Mouse (Mus musculus) liver, embryonic 13.5 days (tissue): ENCODE results near the gene Hoxb6. TPM values are rescaled to one million over a fixed set of nuclear protein-coding genes. Genes with fewer than 3 reads are reported as not detected.

Experiments
- ATAC-seq: fragments of 200-750 bp; cut with Nextera tagmentation; 2 replicates; pipeline ENCODE4 v1.8.0; 2017; ENCODE audit warnings: low read depth, mild to moderate bottlenecking, moderate number of reproducible peaks, moderate library complexity
- DNase-seq: peaks from one replicate; pipeline ENCODE4 v3.0.0; 2022
- H3K27ac ChIP-seq: fragments of 300-500 bp; sonication (generic); 2 replicates; pipeline ENCODE4 v1.5.1; 2015; ENCODE audit warnings: moderate library complexity, mild to moderate bottlenecking, inconsistent platforms
- H3K27me3 ChIP-seq: fragments of 300-500 bp; sonication (generic); 2 replicates; pipeline ENCODE4 v1.6.1; 2015; ENCODE audit warnings: mild to moderate bottlenecking, inconsistent platforms
- H3K36me3 ChIP-seq: fragments of 300-500 bp; sonication (generic); 2 replicates; pipeline ENCODE4 v1.6.1; 2015; ENCODE audit warnings: mild to moderate bottlenecking, inconsistent platforms
- H3K4me1 ChIP-seq: fragments of 300-500 bp; sonication (generic); replicated peaks from 2 replicates; pipeline ENCODE4 v1.6.1; 2015; ENCODE audit warnings: inconsistent platforms
- H3K4me2 ChIP-seq: fragments of 300-500 bp; sonication (generic); 2 replicates; pipeline ENCODE4 v1.6.1; 2015; ENCODE audit warnings: inconsistent platforms, mild to moderate bottlenecking, moderate library complexity
- H3K4me3 ChIP-seq: fragments of 300-500 bp; sonication (generic); replicated peaks from 2 replicates; pipeline ENCODE4 v1.5.1; 2015; ENCODE audit warnings: mild to moderate bottlenecking, inconsistent platforms
- H3K9ac ChIP-seq: fragments of 300-500 bp; sonication (generic); 2 replicates; pipeline ENCODE4 v1.6.1; 2015; ENCODE audit warnings: mild to moderate bottlenecking, inconsistent platforms
- H3K9me3 ChIP-seq: fragments of 300-500 bp; sonication (generic); replicated peaks from 2 replicates; pipeline ENCODE4 v1.6.1; 2016; ENCODE audit warnings: inconsistent platforms
- WGBS: fragments of 180-500 bp; shearing (Covaris S2); methylation state at CpG from one replicate; pipeline ENCODE4 v1.1.7; 2015; ENCODE audit not compliant: insufficient replicate concordance; 5-methylcytosine and 5-hydroxymethylcytosine counted together
- polyA plus RNA-seq: library from polyadenylated mRNA; unstranded; fragments of >200 nt; fragmentation: Nextera tagmentation; extraction: Ambion mirVana; gene quantifications from 2 replicates; pipeline ENCODE4 v1.2.1, GENCODE M21; 2015

Hoxb6 gene
- 0.07 and 0.14 TPM in 2 replicates for polyA plus RNA-seq

GRCm38 (mm10) chr11:96291681-96292564 is at the start of gene Hoxb6:
TSS of gene Hoxb6 (plus strand) at chr11:96292476.
- DNase-seq (no peak), ATAC-seq (no peak)
- H3K36me3 ChIP-seq = no peaks in the 10 kb centered on the region
- H3K4me2 ChIP-seq = no peak within 1 kb of the TSS
- no peak within 1 kb of the TSS for H3K27ac ChIP-seq
- H3K9me3 ChIP-seq = no peaks in the 10 kb centered on the region
- 6% methylated on average over 22 of the region's 22 CpGs for WGBS
- H3K9ac ChIP-seq = no peak within 1 kb of the TSS
- no peak within 1 kb of the TSS for H3K4me3 ChIP-seq
- no peaks in the 10 kb centered on the region for H3K4me1 ChIP-seq
- H3K27me3 ChIP-seq = peaks cover 100% of the 10 kb centered on the region

GRCm38 (mm10) chr11:96250901-96251300 is 41.4 kb upstream of the Hoxb6 start:
- no peak overlapping the region for H3K4me2 ChIP-seq
- no peaks in the 10 kb centered on the region for H3K36me3 ChIP-seq
- H3K9me3 ChIP-seq = no peaks in the 10 kb centered on the region
- H3K4me3 ChIP-seq = no peak overlapping the region
- H3K9ac ChIP-seq = no peak overlapping the region
- H3K4me1 ChIP-seq = no peaks in the 10 kb centered on the region
- no peak overlapping the region for H3K27ac ChIP-seq
- 1% methylated on average over 14 of the region's 14 CpGs for WGBS
- no peak for ATAC-seq
- DNase-seq = no peak
- peaks cover 85% of the 10 kb centered on the region for H3K27me3 ChIP-seq

GRCm38 (mm10) chr11:96251480-96252031 is 40.7 kb upstream of the Hoxb6 start:
- Histone ChIP-seq H3K4me2 (no peak overlapping the region), H3K4me1 (no peaks in the 10 kb centered on the region), H3K27me3 (peaks cover 90% of the 10 kb centered on the region), H3K9ac (no peak overlapping the region), H3K9me3 (no peaks in the 10 kb centered on the region), H3K36me3 (no peaks in the 10 kb centered on the region), H3K4me3 (no peak overlapping the region), H3K27ac (no peak overlapping the region)
- WGBS = 1% methylated on average over 46 of the region's 46 CpGs
- ATAC-seq (no peak), DNase-seq (no peak)

- Histone ChIP-seq H3K4me2 (no peak overlapping the region), H3K4me3 (no peak overlapping the region), H3K36me3 (no peaks in the 10 kb centered on the region), H3K27me3 (peaks cover 99% of the 10 kb centered on the region), H3K4me1 (no peaks in the 10 kb centered on the region), H3K9me3 (no peaks in the 10 kb centered on the region), H3K9ac (no peak overlapping the region), H3K27ac (no peak overlapping the region)
- DNase-seq = no peak
- ATAC-seq = no peak
- 6% methylated on average over 12 of the region's 12 CpGs for WGBS
Measured at GRCm38 (mm10) chr11:96252541-96253120, 39.6 kb upstream of the Hoxb6 start.

GRCm38 (mm10) chr11:96254221-96254620 is 38.1 kb upstream of the Hoxb6 start:
- DNase-seq (no peak), ATAC-seq (no peak)
- H3K9ac ChIP-seq = no peak overlapping the region
- H3K4me3 ChIP-seq = no peak overlapping the region
- H3K36me3 ChIP-seq = no peaks in the 10 kb centered on the region
- WGBS = 5% methylated on average over 11 of the region's 11 CpGs
- no peak overlapping the region for H3K4me2 ChIP-seq
- H3K27ac ChIP-seq = no peak overlapping the region
- peaks cover 99% of the 10 kb centered on the region for H3K27me3 ChIP-seq
- no peaks in the 10 kb centered on the region for H3K9me3 ChIP-seq
- H3K4me1 ChIP-seq = no peaks in the 10 kb centered on the region

GRCm38 (mm10) chr11:96255111-96255995 is 36.9 kb upstream of the Hoxb6 start:
- H3K36me3 ChIP-seq = no peaks in the 10 kb centered on the region
- H3K27ac ChIP-seq = no peak overlapping the region
- H3K4me1 ChIP-seq = no peaks in the 10 kb centered on the region
- no peak for DNase-seq
- WGBS = 2% methylated on average over 39 of the region's 39 CpGs
- no peak overlapping the region for H3K4me3 ChIP-seq
- no peak for ATAC-seq
- H3K9ac ChIP-seq = no peak overlapping the region
- no peaks in the 10 kb centered on the region for H3K9me3 ChIP-seq
- H3K27me3 ChIP-seq = peaks cover 99% of the 10 kb centered on the region
- H3K4me2 ChIP-seq = no peak overlapping the region

GRCm38 (mm10) chr11:96255996-96256445 is 36.3 kb upstream of the Hoxb6 start:
- DNase-seq (no peak), ATAC-seq (no peak)
- H3K9ac ChIP-seq = no peak overlapping the region
- H3K27me3 ChIP-seq = peaks cover 99% of the 10 kb centered on the region
- WGBS = 7% methylated on average over 14 of the region's 14 CpGs
- H3K36me3 ChIP-seq = no peaks in the 10 kb centered on the region
- H3K4me2 ChIP-seq = no peak overlapping the region
- no peaks in the 10 kb centered on the region for H3K4me1 ChIP-seq
- H3K4me3 ChIP-seq = no peak overlapping the region
- no peak overlapping the region for H3K27ac ChIP-seq
- no peaks in the 10 kb centered on the region for H3K9me3 ChIP-seq

- H3K9me3 ChIP-seq = no peaks in the 10 kb centered on the region
- peaks cover 99% of the 10 kb centered on the region for H3K27me3 ChIP-seq
- DNase-seq (no peak), ATAC-seq (no peak)
- no peaks in the 10 kb centered on the region for H3K36me3 ChIP-seq
- H3K9ac ChIP-seq = no peak overlapping the region
- 19% methylated on average over 2 of the region's 2 CpGs for WGBS
- H3K4me3 ChIP-seq = no peak overlapping the region
- H3K4me1 ChIP-seq = no peaks in the 10 kb centered on the region
- H3K27ac ChIP-seq = no peak overlapping the region
- no peak overlapping the region for H3K4me2 ChIP-seq
Measured at GRCm38 (mm10) chr11:96257141-96257540, 35.1 kb upstream of the Hoxb6 start.

GRCm38 (mm10) chr11:96259038-96259437 is 33.2 kb upstream of the Hoxb6 start:
- H3K4me2 ChIP-seq = no peak overlapping the region
- DNase-seq (no peak), ATAC-seq (no peak)
- no peak overlapping the region for H3K4me3 ChIP-seq
- no peak overlapping the region for H3K9ac ChIP-seq
- no peaks in the 10 kb centered on the region for H3K36me3 ChIP-seq
- no peak overlapping the region for H3K27ac ChIP-seq
- H3K27me3 ChIP-seq = peaks cover 99% of the 10 kb centered on the region
- H3K4me1 ChIP-seq = no peaks in the 10 kb centered on the region
- 9% methylated on average over 2 of the region's 2 CpGs for WGBS
- H3K9me3 ChIP-seq = no peaks in the 10 kb centered on the region

GRCm38 (mm10) chr11:96259511-96259910 is 32.8 kb upstream of the Hoxb6 start:
- no peak for ATAC-seq
- DNase-seq = no peak
- 4% methylated on average over 1 of the region's 1 CpGs for WGBS
- Histone ChIP-seq H3K27ac (no peak overlapping the region), H3K9ac (no peak overlapping the region), H3K4me3 (no peak overlapping the region), H3K4me1 (no peaks in the 10 kb centered on the region), H3K36me3 (no peaks in the 10 kb centered on the region), H3K9me3 (no peaks in the 10 kb centered on the region), H3K4me2 (no peak overlapping the region), H3K27me3 (peaks cover 99% of the 10 kb centered on the region)
